Mouse (Mus musculus) MEL (cell line): ENCODE measurements around the gene Gpr45. TPM values are rescaled to one million over a fixed set of nuclear protein-coding genes. Genes with fewer than 3 reads are reported as not detected.

Source experiments
- DNase-seq: peaks from one replicate; pipeline ENCODE4 v3.0.0; 2011; ENCODE audit warnings: low read depth, low spot score
- H3K27ac ChIP-seq: 2 replicates; pipeline ENCODE4 v1.5.1; 2012; ENCODE audit warnings: low read depth, mild to moderate bottlenecking, control low read depth, low read length, moderate library complexity; ENCODE audit not compliant: control insufficient read depth
- H3K27me3 ChIP-seq, 2 experiments: fragments of 150-350 bp in 1 of 2; sonication (generic) in 1 of 2; 2 replicates each; pipeline ENCODE4 v1.6.1; 2012; ENCODE audit warnings: low read length in 2 of 2, mild to moderate bottlenecking in 2 of 2, improper control_type of control experiment in 1 of 2, moderate library complexity in 1 of 2; ENCODE audit not compliant: insufficient read depth in 2 of 2, control insufficient read depth in 1 of 2
- H3K36me3 ChIP-seq, 2 experiments: 2 replicates each; pipeline ENCODE4 v1.6.1; 2012 to 2014; ENCODE audit warnings: low read length in 2 of 2, improper control_type of control experiment in 1 of 2, inconsistent platforms in 1 of 2, mild to moderate bottlenecking in 1 of 2; ENCODE audit not compliant: insufficient read depth in 2 of 2, control insufficient read depth in 1 of 2
- H3K4me1 ChIP-seq, 2 experiments: fragments of 150-350 bp in 1 of 2; sonication (generic) in 1 of 2; 2 replicates each; pipeline ENCODE4 v1.6.1; 2012; ENCODE audit warnings: low read length in 2 of 2, improper control_type of control experiment in 1 of 2, mild to moderate bottlenecking in 1 of 2; ENCODE audit not compliant: insufficient read depth in 2 of 2, control insufficient read depth in 1 of 2
- H3K4me3 ChIP-seq, 2 experiments: fragments of 150-350 bp in 1 of 2; sonication (generic) in 1 of 2; 2 replicates each; pipeline ENCODE4 v1.5.1; 2012; ENCODE audit warnings: low read depth in 2 of 2, low read length in 2 of 2, mild to moderate bottlenecking in 2 of 2, moderate library complexity in 2 of 2, control low read depth in 1 of 2, improper control_type of control experiment in 1 of 2; ENCODE audit not compliant: control insufficient read depth in 1 of 2, insufficient read depth in 1 of 2
- H3K79me2 ChIP-seq: 2 replicates; pipeline ENCODE4 v1.6.1; 2012; ENCODE audit warnings: mild to moderate bottlenecking, low read length, moderate library complexity; ENCODE audit not compliant: control insufficient read depth, poor library complexity, insufficient read depth
- H3K9ac ChIP-seq: 2 replicates; pipeline ENCODE4 v1.6.1; 2012; ENCODE audit warnings: low read depth, mild to moderate bottlenecking, control low read depth, low read length, moderate library complexity; ENCODE audit not compliant: control insufficient read depth, poor library complexity, severe bottlenecking
- H3K9me3 ChIP-seq: fragments of 150-350 bp; sonication (generic); replicated peaks from 2 replicates; pipeline ENCODE4 v1.6.1; 2012; ENCODE audit warnings: mild to moderate bottlenecking, low read length, improper control_type of control experiment, moderate library complexity; ENCODE audit not compliant: insufficient read depth
- CHD1 ChIP-seq: IDR thresholded peaks from 2 replicates; pipeline ENCODE4 v1.6.1; 2012; ENCODE audit warnings: low read depth, mild to moderate bottlenecking, inconsistent platforms, low read length, improper control_type of control experiment
- CHD2 ChIP-seq: IDR thresholded peaks from 2 replicates; pipeline ENCODE4 v1.6.1; 2011; ENCODE audit warnings: low read length, improper control_type of control experiment
- E2F4 ChIP-seq: IDR thresholded peaks from 2 replicates; pipeline ENCODE4 v1.6.1; 2011; ENCODE audit warnings: low read depth, low read length, improper control_type of control experiment, borderline replicate concordance
- ELF1 ChIP-seq: IDR thresholded peaks from 2 replicates; pipeline ENCODE4 v1.6.1; 2014; ENCODE audit warnings: low read depth, mild to moderate bottlenecking, inconsistent platforms, low read length, improper control_type of control experiment, moderate library complexity
- GABPA ChIP-seq: IDR thresholded peaks from 2 replicates; pipeline ENCODE4 v1.6.1; 2012; ENCODE audit warnings: low read depth, mild to moderate bottlenecking, inconsistent platforms, low read length, improper control_type of control experiment, moderate library complexity
- GATA1 ChIP-seq: IDR thresholded peaks from 2 replicates; pipeline ENCODE4 v1.6.1; 2011; ENCODE audit warnings: low read depth, low read length, improper control_type of control experiment
- KAT2A ChIP-seq: conservative IDR thresholded peaks from 2 replicates; pipeline ENCODE4 v1.6.1; 2012; ENCODE audit warnings: low read depth, low read length, improper control_type of control experiment, inconsistent platforms
- MYB ChIP-seq: IDR thresholded peaks from 2 replicates; pipeline ENCODE4 v1.6.1; 2011; ENCODE audit warnings: mild to moderate bottlenecking, low read depth, low read length, improper control_type of control experiment
- POLR2A ChIP-seq, 2 experiments: IDR thresholded peaks; 2 replicates each; pipeline ENCODE4 v1.6.1; 2011 to 2012; ENCODE audit warnings: low read length in 2 of 2, mild to moderate bottlenecking in 2 of 2, control low read depth in 1 of 2, improper control_type of control experiment in 1 of 2, low read depth in 1 of 2, moderate library complexity in 1 of 2; ENCODE audit not compliant: control insufficient read depth in 1 of 2, insufficient read depth in 1 of 2, poor library complexity in 1 of 2
- RCOR1 ChIP-seq: IDR thresholded peaks from 2 replicates; pipeline ENCODE4 v1.6.1; 2012; ENCODE audit warnings: low read depth, mild to moderate bottlenecking, inconsistent platforms, low read length, improper control_type of control experiment
- TAL1 ChIP-seq: IDR thresholded peaks from 2 replicates; pipeline ENCODE4 v1.6.1; 2012; ENCODE audit warnings: mild to moderate bottlenecking, inconsistent platforms, low read length, moderate library complexity, mixed read lengths
- TBP ChIP-seq: IDR thresholded peaks from 2 replicates; pipeline ENCODE4 v1.8.0; 2011; ENCODE audit warnings: low read depth, low read length, improper control_type of control experiment
- UBTF ChIP-seq: IDR thresholded peaks from 2 replicates; pipeline ENCODE4 v1.6.1; 2012; ENCODE audit warnings: low read depth, mild to moderate bottlenecking, inconsistent platforms, low read length, improper control_type of control experiment, moderate library complexity, borderline replicate concordance; ENCODE audit not compliant: insufficient read depth
- USF2 ChIP-seq, 2 experiments: IDR thresholded peaks; 2 replicates each; pipeline ENCODE4 v1.6.1; 2011 to 2012; ENCODE audit warnings: improper control_type of control experiment in 2 of 2, low read length in 2 of 2, borderline replicate concordance in 1 of 2, inconsistent platforms in 1 of 2, low read depth in 1 of 2, mild to moderate bottlenecking in 1 of 2; ENCODE audit not compliant: insufficient read depth in 1 of 2
- polyA plus RNA-seq, 2 experiments: library from polyadenylated mRNA; stranded (reverse) in 1 of 2; unstranded in 1 of 2; fragments of >175 nt in 1 of 2; fragments of >200 nt in 1 of 2; gene quantifications; 2 replicates each; pipeline versions ENCODE4 v1.2.1 to v1.2.4; 2012; ENCODE audit warnings: low replicate concordance in 2 of 2, low read depth in 1 of 2; ENCODE audit not compliant: insufficient read length in 2 of 2, insufficient read depth in 1 of 2, missing spikeins in 1 of 2
- total RNA-seq: library from RNA; depleted of rRNA; stranded (reverse); fragments of 300-350 nt; gene quantifications from 2 replicates; pipeline ENCODE4 v1.2.3, GENCODE M21; 2012

The Gpr45 gene
- total and polyA plus RNA-seq, 3 experiments, result not detected

DNA sequence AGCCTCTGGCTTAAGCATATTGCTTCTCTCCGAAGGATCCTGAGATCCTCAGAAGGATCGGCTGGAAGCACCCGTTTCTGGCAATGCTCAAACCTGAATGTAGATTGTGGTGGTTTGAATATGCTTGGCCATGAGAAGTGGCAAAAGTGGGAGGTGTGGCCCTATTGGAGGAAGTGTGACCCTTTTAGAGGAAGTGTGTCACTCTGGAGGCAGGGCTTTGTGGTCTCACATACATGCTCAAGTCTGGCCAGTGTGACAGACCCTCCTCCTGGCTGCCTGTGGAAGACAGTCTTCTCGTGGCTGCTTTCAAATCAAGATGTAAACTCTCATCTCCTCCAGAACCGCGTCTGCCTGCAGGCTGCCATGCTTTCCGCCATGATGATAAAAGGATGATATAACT is 36.0 kb upstream of the Gpr45 start:
- no peaks in the 10 kb centered on the region for H3K36me3 ChIP-seq
- no peak overlapping the region for H3K4me3 ChIP-seq
- no peaks in the 10 kb centered on the region for H3K4me1 ChIP-seq
- H3K27me3 ChIP-seq, result no peaks in the 10 kb centered on the region
- no peak overlapping the region for H3K27ac ChIP-seq
- no peak for DNase-seq
- no peaks in the 10 kb centered on the region for H3K9me3 ChIP-seq
- no peaks in the 10 kb centered on the region for H3K79me2 ChIP-seq
- TF ChIP-seq GABPA, result no peak
- no peak for TF ChIP-seq ELF1
- no peak for TF ChIP-seq USF2 (IDR thresholded peaks at IDR 0.05; ENCODE audit: borderline replicate concordance in 1 of 2, insufficient read depth in 1 of 2, low read depth in 1 of 2, low read length in 2 of 2)
- no peak for TF ChIP-seq CHD1
- H3K9ac ChIP-seq, result no peak overlapping the region

DNA sequence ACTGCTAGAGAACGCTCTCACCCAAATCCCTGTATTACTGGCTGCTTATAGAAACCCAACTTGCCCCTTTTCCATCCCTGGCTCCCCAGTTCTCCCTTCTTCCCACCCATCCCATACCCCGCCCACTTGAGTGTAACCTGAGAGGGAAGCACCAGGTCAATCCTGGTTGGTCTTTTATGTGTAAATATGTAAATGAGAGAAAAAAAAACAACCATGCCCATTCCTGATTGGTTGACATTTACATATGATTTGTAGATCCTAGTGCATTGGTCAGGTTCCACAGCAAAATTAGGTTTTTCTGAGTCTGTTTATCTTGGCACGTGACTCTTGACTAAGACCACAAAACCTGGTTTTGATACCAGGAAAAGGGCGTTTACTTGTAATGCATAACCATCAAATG is 34.8 kb upstream of the Gpr45 start:
- H3K79me2 ChIP-seq, result no peaks in the 10 kb centered on the region
- H3K9ac ChIP-seq, result no peak overlapping the region
- no peaks in the 10 kb centered on the region for H3K36me3 ChIP-seq
- H3K4me3 ChIP-seq, result no peak overlapping the region
- H3K4me1 ChIP-seq, result no peaks in the 10 kb centered on the region
- no peak for TF ChIP-seq USF2 (IDR thresholded peaks at IDR 0.05; ENCODE audit: borderline replicate concordance in 1 of 2, insufficient read depth in 1 of 2, low read depth in 1 of 2, low read length in 2 of 2)
- TF ChIP-seq MYB, result no peak
- DNase-seq, result peak; percentile 12
- H3K9me3 ChIP-seq, result no peaks in the 10 kb centered on the region
- H3K27me3 ChIP-seq, result no peaks in the 10 kb centered on the region
- H3K27ac ChIP-seq, result no peak overlapping the region

DNA sequence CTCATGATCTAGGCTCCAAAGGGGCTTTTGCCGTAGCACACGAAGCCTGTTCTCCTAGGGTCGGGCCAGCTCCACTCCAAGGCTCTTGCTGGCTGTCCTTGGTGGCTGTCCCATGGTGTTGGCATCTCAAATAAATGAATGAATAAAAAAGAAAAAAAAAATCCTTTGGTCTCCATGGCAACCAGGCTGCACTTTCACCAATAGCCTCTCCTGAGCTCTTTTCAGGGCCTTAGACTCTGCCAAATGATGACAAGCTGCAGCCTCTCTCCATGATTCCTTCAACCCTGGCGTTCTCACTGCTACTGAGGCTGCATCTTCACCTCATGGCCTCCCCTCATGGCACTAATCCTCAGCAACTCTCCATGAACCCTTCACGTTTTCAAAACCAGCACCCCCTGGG is 28.7 kb upstream of the Gpr45 start:
- no peak for DNase-seq
- H3K36me3 ChIP-seq, result no peaks in the 10 kb centered on the region
- no peak overlapping the region for H3K9ac ChIP-seq
- H3K4me1 ChIP-seq, result no peaks in the 10 kb centered on the region
- H3K4me3 ChIP-seq, result no peak overlapping the region
- TF ChIP-seq UBTF (no peak), RCOR1 (no peak), TBP (no peak), POLR2A (IDR thresholded peaks at IDR 0.05; ENCODE audit: control insufficient read depth in 1 of 2, insufficient read depth in 1 of 2, low read depth in 1 of 2, low read length in 2 of 2, poor library complexity in 1 of 2) (no peak), CHD2 (no peak), E2F4 (no peak), ELF1 (no peak), KAT2A (no peak), USF2 (IDR thresholded peaks at IDR 0.05; ENCODE audit: borderline replicate concordance in 1 of 2, insufficient read depth in 1 of 2, low read depth in 1 of 2, low read length in 2 of 2) (no peak), GATA1 (no peak), TAL1 (no peak)
- H3K79me2 ChIP-seq, result no peaks in the 10 kb centered on the region
- no peak overlapping the region for H3K27ac ChIP-seq
- no peaks in the 10 kb centered on the region for H3K9me3 ChIP-seq
- H3K27me3 ChIP-seq, result no peaks in the 10 kb centered on the region; a peak in 2 of 4 replicates
